Comparison of ENCODE assay signal across 8 mouse cellular contexts in genomic region chr13:14063942-14064271, GRCm38 (mm10). TPM values are rescaled to one million over a fixed set of nuclear protein-coding genes. Genes with fewer than 3 reads are reported as not detected.
DNase-seq lines count a peak whose midpoint lies in the region; ATAC-seq lines count a peak whose summit lies in the region.

No protein-coding gene starts in this region.

- WGBS in heart, embryonic 12.5 days: 0% methylated on average over 25 of the region's 31 CpGs
- WGBS in forebrain, embryonic 16.5 days: 0% methylated on average over 17 of the region's 31 CpGs

- H3K4me1 ChIP-seq in heart, embryonic 12.5 days (replicated peaks): peaks cover 18% of the 10 kb centered on the region
- peaks cover 24% of the 10 kb centered on the region for H3K4me1 ChIP-seq in forebrain, embryonic 16.5 days (replicated peaks; ENCODE audit: control insufficient read depth, insufficient read depth, low read length)

- H3K9me3 ChIP-seq in heart, embryonic 12.5 days (replicated peaks): no peaks in the 10 kb centered on the region
- H3K9me3 ChIP-seq in forebrain, embryonic 16.5 days (ENCODE audit: control insufficient read depth, low read length): no peaks in the 10 kb centered on the region

- peak; percentile 49 for ATAC-seq in heart, embryonic 12.5 days (ENCODE audit: insufficient number of reproducible peaks, low FRiP score)
- peak; percentile 20 for ATAC-seq in forebrain, embryonic 16.5 days
- peak; percentile 12 for ATAC-seq in megakaryocyte, adult 5-6 weeks (ENCODE audit: poor library complexity, severe bottlenecking)

- peak overlapping the region; percentile 87 for H3K4me2 ChIP-seq in heart, embryonic 12.5 days
- H3K4me2 ChIP-seq in forebrain, embryonic 16.5 days (ENCODE audit: low read length): peak overlapping the region; percentile 78

- peak overlapping the region; percentile 98 for H3K4me3 ChIP-seq in heart, embryonic 12.5 days
- H3K4me3 ChIP-seq in forebrain, embryonic 16.5 days (replicated peaks; ENCODE audit: low read length): peak overlapping the region; percentile 100

- peaks cover 11% of the 10 kb centered on the region; the same call in 1 of the 2 replicates for H3K36me3 ChIP-seq in heart, embryonic 12.5 days
- H3K36me3 ChIP-seq in forebrain, embryonic 16.5 days (ENCODE audit: control insufficient read depth, insufficient read depth): no peaks in the 10 kb centered on the region

- peak overlapping the region; percentile 99 for H3K9ac ChIP-seq in heart, embryonic 12.5 days
- H3K9ac ChIP-seq in forebrain, embryonic 16.5 days (replicated peaks; ENCODE audit: low read depth, low read length): peak overlapping the region; percentile 97

- peak overlapping the region; percentile 98 for H3K27ac ChIP-seq in heart, embryonic 12.5 days (ENCODE audit: poor library complexity, severe bottlenecking)
- H3K27ac ChIP-seq in forebrain, embryonic 16.5 days (ENCODE audit: low read length): peak overlapping the region; percentile 94

- no peak for DNase-seq in heart, adult 11 months
- peak; percentile 36 for DNase-seq in ES-CJ7 (ENCODE audit: low read depth, low spot score)
- DNase-seq in yolk sac, embryonic 10.5 days (ENCODE audit: low spot score): no peak
- no peak for DNase-seq in urinary bladder, postnatal 10 days (ENCODE audit: low spot score)
- no peak for DNase-seq in frontal cortex, postnatal 10 days (ENCODE audit: low spot score in 2 of 2)

- H3K27me3 ChIP-seq in heart, embryonic 12.5 days (replicated peaks): no peaks in the 10 kb centered on the region
- H3K27me3 ChIP-seq in forebrain, embryonic 16.5 days (replicated peaks; ENCODE audit: control insufficient read depth, insufficient read depth, low read length): no peaks in the 10 kb centered on the region

RNA-seq across cellular contexts. Expression of gene Ggps1, which starts 0.6 kb away (rescaled TPM):
- polyA plus RNA-seq in heart, embryonic 12.5 days (2016; fragmentation: Nextera tagmentation; extraction: Ambion mirVana): 47.8 and 49.1 TPM in 2 replicates
- 79.6 and 87.4 TPM in 2 replicates for polyA plus RNA-seq in forebrain, embryonic 16.5 days (2015; fragmentation: Nextera tagmentation; extraction: Ambion mirVana)
- 24.6 and 31.2 TPM in 2 replicates for total RNA-seq in megakaryocyte, adult 5-6 weeks (2015)
- total RNA-seq in megakaryocyte, adult 5-6 weeks (2017): 21.1 and 23.5 TPM in 2 replicates

RNA-seq across cellular contexts. Expression of gene Arid4b, which starts 0.9 kb away (rescaled TPM):
- polyA plus RNA-seq in heart, embryonic 12.5 days (2016; fragmentation: Nextera tagmentation; extraction: Ambion mirVana): 46.9 and 50.0 TPM in 2 replicates
- polyA plus RNA-seq in forebrain, embryonic 16.5 days (2015; fragmentation: Nextera tagmentation; extraction: Ambion mirVana): 97.6 and 100 TPM in 2 replicates
- total RNA-seq in megakaryocyte, adult 5-6 weeks (2015): 21.1 and 22.1 TPM in 2 replicates
- 31.5 and 32.6 TPM in 2 replicates for total RNA-seq in megakaryocyte, adult 5-6 weeks (2017)

RNA-seq across cellular contexts. Expression of gene Tbce, which starts 24.5 kb away (rescaled TPM):
- polyA plus RNA-seq in heart, embryonic 12.5 days (2016; fragmentation: Nextera tagmentation; extraction: Ambion mirVana): 38.1 and 39.9 TPM in 2 replicates
- polyA plus RNA-seq in forebrain, embryonic 16.5 days (2015; fragmentation: Nextera tagmentation; extraction: Ambion mirVana): 105 and 113 TPM in 2 replicates
- total RNA-seq in megakaryocyte, adult 5-6 weeks (2015): 60.2 and 62.8 TPM in 2 replicates
- 49.6 and 49.8 TPM in 2 replicates for total RNA-seq in megakaryocyte, adult 5-6 weeks (2017)
